Mouse (Mus musculus): ENCODE results near the gene Gm5483. TPM values are rescaled to one million over a fixed set of nuclear protein-coding genes. Genes with fewer than 3 reads are reported as not detected.
"Not testable (repeated sequence)": the region's sequence is repeated elsewhere in the genome, so short reads cannot be mapped to it uniquely, and the experiment has no call there.

Gm5483 gene
- total RNA-seq (2014; fragmentation: Nextera tagmentation): not detected in 2 replicates
- 0.05 and 0.06 TPM in 2 replicates for total RNA-seq (2017)
- not detected in 2 replicates for polyA plus RNA-seq (2012)

DNA sequence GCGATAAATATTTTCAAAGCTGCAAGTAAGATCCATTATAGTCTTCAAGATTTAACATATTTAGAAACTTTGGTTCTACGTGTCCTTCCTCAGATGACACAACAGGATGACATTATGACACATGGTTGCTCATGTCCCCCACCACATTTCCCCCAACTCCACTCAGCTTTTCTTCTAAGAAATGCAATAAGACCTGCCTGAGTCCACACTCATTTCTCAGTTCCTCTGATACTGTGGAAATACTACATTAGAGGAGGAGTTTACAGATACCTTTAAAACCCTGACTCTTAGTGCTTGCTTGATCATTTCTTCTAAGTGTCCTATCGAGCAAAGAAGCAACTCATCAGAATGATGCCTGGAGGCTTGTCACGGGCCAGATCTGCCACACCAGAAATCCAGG lies at the start of gene Gm5483:
Gene Gm5483 (plus strand): TSS at position 301 of the 400 bp plus-strand sequence.
- not testable (repeated sequence) for H3K9me3 ChIP-seq (replicated peaks)

DNA sequence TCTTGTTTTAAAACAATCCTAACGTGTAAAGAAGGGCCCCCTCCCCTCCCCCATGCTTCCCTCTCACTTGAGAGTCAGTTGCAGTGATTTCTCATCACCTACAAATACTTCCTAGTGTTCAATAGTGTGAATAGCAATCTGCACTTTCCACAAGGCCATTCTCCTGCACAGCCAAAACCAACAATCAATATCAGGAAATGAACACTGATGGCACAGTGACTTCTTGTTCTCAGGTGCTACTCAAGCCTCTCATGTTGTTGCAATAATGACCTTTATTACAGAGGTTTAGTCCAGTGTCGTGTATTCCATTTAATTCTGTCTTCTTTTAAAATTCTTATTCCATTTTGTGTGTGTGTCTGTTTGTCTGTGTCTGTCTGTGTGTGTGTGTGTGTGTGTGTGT lies 45.8 kb upstream of the Gm5483 start:
- Histone ChIP-seq H3K9me3 (replicated peaks) (no peaks in the 10 kb centered on the region), H3K4me1 (ENCODE audit: insufficient read depth, low read depth, low read length) (no peaks in the 10 kb centered on the region), H3K4me3 (ENCODE audit: low read depth, low read length) (no peak overlapping the region), H3K27me3 (ENCODE audit: insufficient read depth, low read length) (no peaks in the 10 kb centered on the region), H3K36me3 (replicated peaks) (no peaks in the 10 kb centered on the region)
- TF ChIP-seq CTCF (IDR thresholded peaks at IDR 0.05; ENCODE audit: low read depth, low read length): no peak
- TF ChIP-seq POLR2AphosphoS5 (IDR thresholded peaks at IDR 0.05; ENCODE audit: insufficient replicate concordance, low read depth, low read length): no peak
- no peak for TF ChIP-seq GATA1 (IDR thresholded peaks at IDR 0.05; ENCODE audit: borderline replicate concordance, low read length)
- TF ChIP-seq TAL1 (conservative IDR thresholded peaks at IDR 0.05; ENCODE audit: low read depth, low read length): no peak
- no peak for TF ChIP-seq GATA2 (IDR thresholded peaks at IDR 0.05; ENCODE audit: borderline replicate concordance, low read depth, low read length)
- no peak for DNase-seq (ENCODE audit: low spot score)
- no peak for ATAC-seq (ENCODE audit: extremely low read depth, insufficient number of reproducible peaks, low FRiP score, poor library complexity, severe bottlenecking)

More for the DNA sequence above, at the start of gene Gm5483:
- ATAC-seq (ENCODE audit: extremely low read depth, insufficient number of reproducible peaks, low FRiP score, poor library complexity, severe bottlenecking); DNase-seq (ENCODE audit: low spot score); H3K4me1 ChIP-seq (ENCODE audit: insufficient read depth, low read depth, low read length); H3K36me3 ChIP-seq (replicated peaks); H3K4me3 ChIP-seq (ENCODE audit: low read depth, low read length); H3K27me3 ChIP-seq (ENCODE audit: insufficient read depth, low read length): not testable (repeated sequence)

DNA sequence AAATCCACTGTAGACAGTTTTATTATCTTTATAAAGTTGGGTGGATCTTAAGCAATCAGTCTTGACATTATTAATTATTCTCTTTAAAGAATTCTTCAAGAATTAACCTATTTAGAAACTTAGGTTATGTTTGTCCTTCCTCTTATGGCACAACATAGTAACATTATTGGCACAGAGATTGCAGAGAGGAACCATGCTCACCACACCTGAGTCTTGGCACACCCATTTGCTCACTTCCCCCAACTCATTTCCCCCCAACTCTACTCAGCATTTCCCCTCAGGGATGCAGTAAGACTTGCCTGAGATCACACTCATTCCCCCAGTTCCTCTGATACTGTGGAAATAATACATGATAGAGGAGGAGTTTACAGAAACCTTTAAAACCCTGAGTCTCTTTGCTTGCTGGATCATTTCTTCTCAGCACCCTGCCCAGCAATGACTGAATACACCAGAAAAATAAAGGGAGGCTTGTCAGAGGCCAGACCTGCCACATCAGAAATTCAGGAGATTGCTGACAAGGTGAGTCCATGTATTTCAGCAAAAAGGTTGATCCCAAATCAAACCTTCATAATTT lies 27.5 kb upstream of the Gm5483 start, which contains the start of gene Stfa2l1:
Gene Stfa2l1 (plus strand): TSS at position 410 of the 574 bp plus-strand sequence.
- no peak for DNase-seq (ENCODE audit: low spot score)
- H3K9me3 ChIP-seq (replicated peaks): no peaks in the 10 kb centered on the region

DNA sequence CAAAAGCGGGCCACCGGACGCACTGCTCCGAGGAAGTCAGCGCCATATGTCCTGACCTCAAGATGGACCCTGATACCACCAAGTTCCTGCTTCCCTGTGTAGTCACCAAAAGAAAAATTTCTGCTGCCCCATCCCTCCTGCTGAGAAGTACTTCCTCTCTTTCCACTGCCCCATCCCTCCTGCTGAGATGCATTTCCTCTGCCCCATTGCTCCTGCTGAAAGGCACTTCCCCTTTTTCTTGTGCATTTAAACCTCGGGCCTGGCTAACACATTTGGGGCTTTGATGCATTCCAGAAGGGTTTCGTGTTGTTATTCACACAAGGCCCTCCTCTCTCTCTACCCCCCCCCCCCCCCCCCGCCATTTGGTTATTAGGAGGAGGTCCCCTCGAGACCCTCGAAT lies 16.2 kb upstream of the Gm5483 start:
- H3K36me3 ChIP-seq (replicated peaks); DNase-seq (ENCODE audit: low spot score); ATAC-seq (ENCODE audit: extremely low read depth, insufficient number of reproducible peaks, low FRiP score, poor library complexity, severe bottlenecking); H3K4me3 ChIP-seq (ENCODE audit: low read depth, low read length); H3K9me3 ChIP-seq (replicated peaks); H3K27me3 ChIP-seq (ENCODE audit: insufficient read depth, low read length); H3K4me1 ChIP-seq (ENCODE audit: insufficient read depth, low read depth, low read length): not testable (repeated sequence)

More for the DNA sequence above, 27.5 kb upstream of the Gm5483 start, which contains the start of gene Stfa2l1:
- no peaks in the 10 kb centered on the region for H3K27me3 ChIP-seq (ENCODE audit: insufficient read depth, low read length)
- no peak for TF ChIP-seq GATA1 (IDR thresholded peaks at IDR 0.05; ENCODE audit: borderline replicate concordance, low read length)
- TF ChIP-seq GATA2 (IDR thresholded peaks at IDR 0.05; ENCODE audit: borderline replicate concordance, low read depth, low read length): no peak
- no peak for TF ChIP-seq CTCF (IDR thresholded peaks at IDR 0.05; ENCODE audit: low read depth, low read length)
- TF ChIP-seq POLR2AphosphoS5 (IDR thresholded peaks at IDR 0.05; ENCODE audit: insufficient replicate concordance, low read depth, low read length): no peak
- no peak for TF ChIP-seq TAL1 (conservative IDR thresholded peaks at IDR 0.05; ENCODE audit: low read depth, low read length)
- no peak within 1 kb of the TSS for H3K4me3 ChIP-seq (ENCODE audit: low read depth, low read length)
- H3K4me1 ChIP-seq (ENCODE audit: insufficient read depth, low read depth, low read length): no peaks in the 10 kb centered on the region
- no peak for ATAC-seq (ENCODE audit: extremely low read depth, insufficient number of reproducible peaks, low FRiP score, poor library complexity, severe bottlenecking)
- no peaks in the 10 kb centered on the region for H3K36me3 ChIP-seq (replicated peaks)

DNA sequence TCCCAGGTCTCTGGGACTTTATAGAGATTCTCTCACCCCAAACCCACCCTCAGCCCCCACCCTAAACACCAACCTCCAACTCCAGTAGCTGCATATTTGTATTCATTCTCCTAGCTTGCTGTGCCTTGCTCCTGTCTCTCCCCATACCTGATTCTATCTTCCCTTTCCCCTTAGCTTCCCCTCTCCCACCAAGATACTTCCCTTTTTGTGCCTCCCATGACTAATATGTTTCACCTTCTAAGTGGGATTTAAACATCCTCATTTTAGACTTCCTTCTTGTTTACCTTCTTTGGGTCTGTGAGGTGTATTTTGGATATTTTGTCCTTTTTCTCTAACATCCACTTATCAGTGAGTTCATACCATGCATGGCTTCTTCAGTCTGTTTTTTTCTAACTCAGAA lies 7.9 kb upstream of the Gm5483 start:
- Histone ChIP-seq H3K36me3 (replicated peaks) (no peaks in the 10 kb centered on the region), H3K9me3 (replicated peaks) (no peaks in the 10 kb centered on the region), H3K4me1 (ENCODE audit: insufficient read depth, low read depth, low read length) (no peaks in the 10 kb centered on the region), H3K27me3 (ENCODE audit: insufficient read depth, low read length) (peaks cover 5% of the 10 kb centered on the region), H3K4me3 (ENCODE audit: low read depth, low read length) (no peak overlapping the region)
- DNase-seq (ENCODE audit: low spot score) (no peak), ATAC-seq (ENCODE audit: extremely low read depth, insufficient number of reproducible peaks, low FRiP score, poor library complexity, severe bottlenecking) (no peak)
- TF ChIP-seq GATA2 (IDR thresholded peaks at IDR 0.05; ENCODE audit: borderline replicate concordance, low read depth, low read length) (no peak), TAL1 (conservative IDR thresholded peaks at IDR 0.05; ENCODE audit: low read depth, low read length) (no peak), POLR2AphosphoS5 (IDR thresholded peaks at IDR 0.05; ENCODE audit: insufficient replicate concordance, low read depth, low read length) (no peak), GATA1 (IDR thresholded peaks at IDR 0.05; ENCODE audit: borderline replicate concordance, low read length) (no peak), CTCF (IDR thresholded peaks at IDR 0.05; ENCODE audit: low read depth, low read length) (no peak)

DNA sequence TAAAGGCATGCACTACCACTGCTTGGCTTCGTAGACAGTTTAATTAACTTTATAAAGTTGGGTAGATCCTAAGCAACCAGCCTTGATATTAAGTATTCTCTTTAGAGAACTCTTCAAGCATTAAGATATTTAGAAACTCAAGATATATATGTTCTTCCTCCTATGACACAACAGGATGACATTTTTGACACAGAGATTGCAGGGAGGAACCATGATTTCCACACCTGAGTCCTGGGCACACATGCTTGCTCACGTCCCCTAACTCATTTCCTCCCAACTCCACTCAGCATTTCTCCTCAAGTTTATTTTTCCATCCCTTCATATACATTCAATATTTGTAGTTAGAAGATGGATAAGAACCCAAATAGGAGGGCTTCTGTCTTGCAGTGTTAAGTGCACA lies 4.1 kb upstream of the Gm5483 start:
- Histone ChIP-seq H3K4me3 (ENCODE audit: low read depth, low read length) (no peak overlapping the region), H3K36me3 (replicated peaks) (no peaks in the 10 kb centered on the region), H3K9me3 (replicated peaks) (no peaks in the 10 kb centered on the region), H3K27me3 (ENCODE audit: insufficient read depth, low read length) (peaks cover 5% of the 10 kb centered on the region), H3K4me1 (ENCODE audit: insufficient read depth, low read depth, low read length) (no peaks in the 10 kb centered on the region)
- DNase-seq (ENCODE audit: low spot score) (no peak), ATAC-seq (ENCODE audit: extremely low read depth, insufficient number of reproducible peaks, low FRiP score, poor library complexity, severe bottlenecking) (no peak)
- TF ChIP-seq GATA1 (IDR thresholded peaks at IDR 0.05; ENCODE audit: borderline replicate concordance, low read length): no peak
- no peak for TF ChIP-seq TAL1 (conservative IDR thresholded peaks at IDR 0.05; ENCODE audit: low read depth, low read length)
- TF ChIP-seq POLR2AphosphoS5 (IDR thresholded peaks at IDR 0.05; ENCODE audit: insufficient replicate concordance, low read depth, low read length): no peak
- TF ChIP-seq GATA2 (IDR thresholded peaks at IDR 0.05; ENCODE audit: borderline replicate concordance, low read depth, low read length): no peak
- no peak for TF ChIP-seq CTCF (IDR thresholded peaks at IDR 0.05; ENCODE audit: low read depth, low read length)

DNA sequence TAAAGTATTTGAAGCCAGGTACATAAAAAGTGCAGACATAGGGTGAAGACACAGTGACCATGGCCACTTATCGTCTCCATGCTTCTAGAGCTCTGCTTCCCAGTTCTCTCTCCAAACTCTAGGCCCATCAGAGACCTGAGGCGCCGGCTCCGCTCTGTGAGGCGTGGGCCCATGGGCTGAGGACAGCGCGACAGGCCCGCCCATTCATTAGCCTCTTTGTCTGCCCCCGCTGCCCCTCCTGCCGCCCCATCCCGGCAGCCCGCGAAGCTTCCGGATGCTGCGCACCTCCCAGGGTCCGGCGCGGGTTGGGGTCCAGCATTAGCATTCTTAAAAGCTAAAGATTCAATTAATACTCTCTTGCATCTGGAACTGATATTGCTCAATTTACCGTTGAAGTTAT lies 15.2 kb downstream of the Gm5483 start:
- DNase-seq (ENCODE audit: low spot score): no peak
- Histone ChIP-seq H3K36me3 (replicated peaks) (no peaks in the 10 kb centered on the region), H3K4me1 (ENCODE audit: insufficient read depth, low read depth, low read length) (no peaks in the 10 kb centered on the region), H3K9me3 (replicated peaks) (no peaks in the 10 kb centered on the region), H3K4me3 (ENCODE audit: low read depth, low read length) (no peak overlapping the region), H3K27me3 (ENCODE audit: insufficient read depth, low read length) (no peaks in the 10 kb centered on the region)
- ATAC-seq (ENCODE audit: extremely low read depth, insufficient number of reproducible peaks, low FRiP score, poor library complexity, severe bottlenecking): no peak
- TF ChIP-seq GATA2 (IDR thresholded peaks at IDR 0.05; ENCODE audit: borderline replicate concordance, low read depth, low read length) (no peak), TAL1 (conservative IDR thresholded peaks at IDR 0.05; ENCODE audit: low read depth, low read length) (no peak), POLR2AphosphoS5 (IDR thresholded peaks at IDR 0.05; ENCODE audit: insufficient replicate concordance, low read depth, low read length) (no peak), CTCF (IDR thresholded peaks at IDR 0.05; ENCODE audit: low read depth, low read length) (no peak), GATA1 (IDR thresholded peaks at IDR 0.05; ENCODE audit: borderline replicate concordance, low read length) (no peak)

Data from G1E (cell line).